Comparison of ENCODE assay signal across 10 mouse cellular contexts in the genomic region with DNA sequence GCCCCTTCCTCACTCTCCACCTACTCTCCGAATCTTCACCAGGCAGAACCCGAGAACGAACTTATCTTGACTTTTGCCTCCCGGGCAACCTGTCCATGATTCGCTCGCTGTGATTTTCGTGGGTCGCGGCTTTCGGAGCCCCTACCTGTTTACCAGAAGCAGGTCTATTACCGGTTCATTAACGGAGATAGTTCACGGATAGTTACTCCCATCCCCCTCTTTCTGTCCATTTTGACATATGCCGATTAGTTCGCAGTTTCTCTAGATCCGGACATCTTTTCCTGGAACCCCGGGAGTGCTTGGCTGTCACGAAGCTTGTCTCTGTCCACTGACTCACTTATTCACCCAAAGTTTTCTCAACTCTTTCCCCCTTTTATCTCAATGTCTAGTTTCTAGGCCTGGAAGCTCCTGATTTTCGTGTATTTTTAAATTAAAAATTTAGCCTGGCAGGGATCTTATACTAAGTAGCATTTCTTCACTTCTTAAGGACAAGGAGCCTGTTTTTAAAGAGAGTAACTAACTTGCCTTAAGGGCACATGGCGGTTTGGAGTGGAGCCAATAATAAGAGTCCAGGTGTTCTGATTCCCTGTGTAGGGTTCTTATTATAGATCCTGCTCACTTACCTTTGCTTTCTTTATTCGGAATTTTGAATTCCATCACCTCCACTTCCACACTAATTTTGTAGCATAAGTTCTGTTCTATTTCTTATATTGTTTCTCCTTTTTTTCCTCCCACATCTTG. TPM values are rescaled to one million over a fixed set of nuclear protein-coding genes. Genes with fewer than 3 reads are reported as not detected.
DNase-seq lines count a peak whose midpoint lies in the region; ATAC-seq and TF ChIP-seq lines count a peak whose summit lies in the region.
"Had no signal": no experiment of that assay in that cellular context is flagged by ENCODE, and none has a peak within 500 bp of the region (broad histone marks: within the 10 kb centered on the region; RNA-seq: fewer than 3 reads in every experiment).

No protein-coding gene starts in this region.

- intact Hi-C loops in heart, adult 2 months (cut with DNase I) = loop anchor here (1.0 to 5.0 kb wide), 2 partner anchors 59 to 219 kb away; no protein-coding TSS in a partner anchor

- H3K4me1 ChIP-seq in heart, adult 2 months (ENCODE audit: control insufficient read depth, insufficient read depth, low read length) = peaks cover 7% of the 10 kb centered on the region
- H3K4me1 ChIP-seq in ES-Bruce4 (ENCODE audit: control insufficient read depth, insufficient read depth, low read length) = peaks cover 2% of the 10 kb centered on the region
- H3K4me1 ChIP-seq in heart, embryonic 16.5 days (ENCODE audit: control insufficient read depth, insufficient read depth, low read length) = peaks cover 48% of the 10 kb centered on the region
- peaks cover 70% of the 10 kb centered on the region for H3K4me1 ChIP-seq in liver, embryonic 15.5 days (replicated peaks)

- ATAC-seq in heart, embryonic 16.5 days (replicated peaks; ENCODE audit: extremely low read depth, insufficient read depth, low FRiP score) = no peak
- ATAC-seq in liver, embryonic 15.5 days (ENCODE audit: insufficient read depth) = no peak
- ATAC-seq in activated CD4-positive, CD25-positive, alpha-beta regulatory T cell, adult 4 months = no peak
- ATAC-seq in monocyte, adult 5-6 weeks (replicated peaks; ENCODE audit: insufficient number of reproducible peaks, low FRiP score, low TSS enrichment, poor library complexity, severe bottlenecking) = no peak

- H3K79me2 ChIP-seq in heart, adult 2 months (replicated peaks; ENCODE audit: control insufficient read depth, insufficient read depth, low read length) = peaks cover 8% of the 10 kb centered on the region

- peak overlapping the region; percentile 89 for H3K27ac ChIP-seq in heart, adult 2 months
- no peak overlapping the region for H3K27ac ChIP-seq in ES-Bruce4 (ENCODE audit: insufficient read depth, low read length)
- H3K27ac ChIP-seq in heart, embryonic 16.5 days (ENCODE audit: low read length) = peak overlapping the region; percentile 93
- H3K27ac ChIP-seq in liver, embryonic 15.5 days (replicated peaks) = peak overlapping the region; percentile 85

- H3K9me3 ChIP-seq in ES-Bruce4 (replicated peaks; ENCODE audit: control insufficient read depth, insufficient read depth, low read length, poor library complexity, severe bottlenecking) = no peaks in the 10 kb centered on the region
- no peaks in the 10 kb centered on the region for H3K9me3 ChIP-seq in heart, embryonic 16.5 days (replicated peaks; ENCODE audit: control insufficient read depth, low read length)
- no peaks in the 10 kb centered on the region for H3K9me3 ChIP-seq in liver, embryonic 15.5 days (replicated peaks)

- 3% methylated on average over 21 of the region's 21 CpGs for WGBS in heart, adult 2 months
- WGBS in heart, embryonic 16.5 days = 4% methylated on average over 21 of the region's 21 CpGs
- WGBS in liver, embryonic 15.5 days (ENCODE audit: insufficient replicate concordance) = 5% methylated on average over 21 of the region's 21 CpGs

- peak overlapping the region; percentile 88 for H3K4me3 ChIP-seq in heart, adult 2 months
- peak overlapping the region; percentile 95 for H3K4me3 ChIP-seq in ES-Bruce4 (ENCODE audit: low read depth, low read length)
- peak overlapping the region; percentile 94 for H3K4me3 ChIP-seq in heart, embryonic 16.5 days (ENCODE audit: low read length)
- H3K4me3 ChIP-seq in liver, embryonic 15.5 days (replicated peaks) = peak overlapping the region; percentile 94

- no peak for DNase-seq in heart, adult 2 months
- no peak for DNase-seq in heart, postnatal 4 days
- no peak for DNase-seq in ovary, postnatal 10 days (ENCODE audit: low spot score)

- TF ChIP-seq CTCF in heart, adult 2 months (IDR thresholded peaks at IDR 0.05) = no peak
- TF ChIP-seq CTCF in ES-Bruce4 (IDR thresholded peaks at IDR 0.05; ENCODE audit: low read depth, low read length) = no peak

- no peaks in the 10 kb centered on the region for H3K27me3 ChIP-seq in heart, adult 2 months (ENCODE audit: control insufficient read depth, insufficient read depth, low read length)
- no peaks in the 10 kb centered on the region for H3K27me3 ChIP-seq in ES-Bruce4 (ENCODE audit: control insufficient read depth, insufficient read depth, low read length, poor library complexity, severe bottlenecking)
- no peaks in the 10 kb centered on the region for H3K27me3 ChIP-seq in heart, embryonic 16.5 days (ENCODE audit: control insufficient read depth, insufficient read depth, low read length)
- H3K27me3 ChIP-seq in liver, embryonic 15.5 days = no peaks in the 10 kb centered on the region
- H3K27me3 ChIP-seq: Patski had no signal

- peak overlapping the region; percentile 88 for H3K9ac ChIP-seq in heart, adult 2 months (ENCODE audit: low read depth, low read length)
- H3K9ac ChIP-seq in ES-Bruce4 (ENCODE audit: low read depth, poor library complexity, severe bottlenecking) = peak overlapping the region; percentile 78
- peak overlapping the region; percentile 95 for H3K9ac ChIP-seq in heart, embryonic 16.5 days (ENCODE audit: low read length)
- peak overlapping the region; percentile 86 for H3K9ac ChIP-seq in liver, embryonic 15.5 days

- peaks cover 26% of the 10 kb centered on the region for H3K36me3 ChIP-seq in heart, adult 2 months (ENCODE audit: control insufficient read depth, insufficient read depth, low read length)
- peaks cover 28% of the 10 kb centered on the region for H3K36me3 ChIP-seq in ES-Bruce4 (ENCODE audit: control insufficient read depth, insufficient read depth, low read length, poor library complexity, severe bottlenecking)
- H3K36me3 ChIP-seq in heart, embryonic 16.5 days (ENCODE audit: control insufficient read depth, insufficient read depth) = no peaks in the 10 kb centered on the region
- H3K36me3 ChIP-seq in liver, embryonic 15.5 days (replicated peaks) = peaks cover 5% of the 10 kb centered on the region; the same call in 1 of the 2 replicates

- peak overlapping the region; percentile 72 for H3K4me2 ChIP-seq in heart, embryonic 16.5 days (ENCODE audit: low read depth, low read length)
- H3K4me2 ChIP-seq in liver, embryonic 15.5 days = peak overlapping the region; percentile 97

- no peak for TF ChIP-seq EP300 in heart, adult 2 months (IDR thresholded peaks at IDR 0.05; ENCODE audit: insufficient read depth, low read depth, low read length)
- no peak for TF ChIP-seq EP300 in ES-Bruce4 (IDR thresholded peaks at IDR 0.05; ENCODE audit: insufficient read depth, low read depth, low read length)

- no peak for TF ChIP-seq POLR2A in heart, adult 2 months (IDR thresholded peaks at IDR 0.05; ENCODE audit: insufficient read depth, low read depth, low read length)
- no peak for TF ChIP-seq POLR2A in ES-Bruce4 (IDR thresholded peaks at IDR 0.05; ENCODE audit: insufficient read depth, low read length)

RNA-seq across cellular contexts. Expression of a gene that starts 6.0 kb away (rescaled TPM):
- total RNA-seq in heart, adult 2 months (2021) = 10 to 100 TPM; 62.4 to 74.1 TPM
- 39.9 and 44.9 TPM in 2 replicates for polyA plus RNA-seq in heart, adult 2 months (2012; rRNA removed)
- 100 to 1,000 TPM; 118 to 128 TPM for total RNA-seq in heart, postnatal 4 days (2021)
- polyA plus RNA-seq in ES-Bruce4 (2011; ENCODE audit: insufficient read depth, insufficient read length, low read depth, missing spikeins) = 155 and 160 TPM in 2 replicates
- 81.8 and 83.7 TPM in 2 replicates for polyA plus RNA-seq in heart, embryonic 16.5 days (2015; fragmentation: Nextera tagmentation; extraction: Ambion mirVana)
- polyA plus RNA-seq in liver, embryonic 15.5 days (2015; fragmentation: Nextera tagmentation; extraction: Ambion mirVana) = 51.1 and 55.3 TPM in 2 replicates
- polyA plus RNA-seq in activated CD4-positive, CD25-positive, alpha-beta regulatory T cell, adult 4 months (2017; shearing (Covaris generic)) = 10 to 100 TPM; 48.2 to 54.6 TPM
- 110 to 122 TPM (median 119 TPM) in 3 replicates for total RNA-seq in monocyte, adult 5-6 weeks (2017)

RNA-seq across cellular contexts. Expression of a gene that starts 31.8 kb away (rescaled TPM):
- not detected for total RNA-seq in heart, adult 2 months (2021)
- polyA plus RNA-seq in heart, adult 2 months (2012; rRNA removed) = not detected in 2 replicates
- not detected for total RNA-seq in heart, postnatal 4 days (2021)
- not detected in 2 replicates for polyA plus RNA-seq in ES-Bruce4 (2011; ENCODE audit: insufficient read depth, insufficient read length, low read depth, missing spikeins)
- not detected in 2 replicates for polyA plus RNA-seq in heart, embryonic 16.5 days (2015; fragmentation: Nextera tagmentation; extraction: Ambion mirVana)
- not detected in 2 replicates for polyA plus RNA-seq in liver, embryonic 15.5 days (2015; fragmentation: Nextera tagmentation; extraction: Ambion mirVana)
- polyA plus RNA-seq in activated CD4-positive, CD25-positive, alpha-beta regulatory T cell, adult 4 months (2017; shearing (Covaris generic)) = not detected
- not detected in 3 replicates for total RNA-seq in monocyte, adult 5-6 weeks (2017)
- total RNA-seq: neutrophil, adult 5-6 weeks had no signal
- polyA plus RNA-seq: Patski had no signal

RNA-seq across cellular contexts. Expression of a gene that starts 52.7 kb away (rescaled TPM):
- 1 to 10 TPM; 8.4 to 9.8 TPM for total RNA-seq in heart, adult 2 months (2021)
- 3.2 and 3.6 TPM in 2 replicates for polyA plus RNA-seq in heart, adult 2 months (2012; rRNA removed)
- total RNA-seq in heart, postnatal 4 days (2021) = 1 to 10 TPM; 8.6 TPM
- polyA plus RNA-seq in ES-Bruce4 (2011; ENCODE audit: insufficient read depth, insufficient read length, low read depth, missing spikeins) = 9.2 and 10.2 TPM in 2 replicates
- 6.3 and 7.4 TPM in 2 replicates for polyA plus RNA-seq in heart, embryonic 16.5 days (2015; fragmentation: Nextera tagmentation; extraction: Ambion mirVana)
- polyA plus RNA-seq in liver, embryonic 15.5 days (2015; fragmentation: Nextera tagmentation; extraction: Ambion mirVana) = 3.6 TPM in 2 replicates
- 1 to 10 TPM; 5.9 to 8.0 TPM for polyA plus RNA-seq in activated CD4-positive, CD25-positive, alpha-beta regulatory T cell, adult 4 months (2017; shearing (Covaris generic))
- total RNA-seq in monocyte, adult 5-6 weeks (2017) = 19.5 to 31.0 TPM (median 23.3 TPM) in 3 replicates

RNA-seq across cellular contexts. Expression of a gene that starts 53.3 kb away (rescaled TPM):
- not detected for total RNA-seq in heart, adult 2 months (2021)
- polyA plus RNA-seq in heart, adult 2 months (2012; rRNA removed) = 0.20 TPM in 1 of 2 replicates, not detected in the other
- not detected for total RNA-seq in heart, postnatal 4 days (2021)
- polyA plus RNA-seq in ES-Bruce4 (2011; ENCODE audit: insufficient read depth, insufficient read length, low read depth, missing spikeins) = not detected in 2 replicates
- polyA plus RNA-seq in heart, embryonic 16.5 days (2015; fragmentation: Nextera tagmentation; extraction: Ambion mirVana) = not detected in 2 replicates
- polyA plus RNA-seq in liver, embryonic 15.5 days (2015; fragmentation: Nextera tagmentation; extraction: Ambion mirVana) = 0.32 and 0.70 TPM in 2 replicates
- not detected for polyA plus RNA-seq in activated CD4-positive, CD25-positive, alpha-beta regulatory T cell, adult 4 months (2017; shearing (Covaris generic))
- total RNA-seq in monocyte, adult 5-6 weeks (2017) = not detected in 3 replicates
- polyA plus RNA-seq: Patski had no signal

RNA-seq across cellular contexts. Expression of a gene that starts 57.6 kb away (rescaled TPM):
- 100 to 1,000 TPM; 150 to 162 TPM for total RNA-seq in heart, adult 2 months (2021)
- polyA plus RNA-seq in heart, adult 2 months (2012; rRNA removed) = 239 and 248 TPM in 2 replicates
- 100 to 1,000 TPM; 199 to 205 TPM for total RNA-seq in heart, postnatal 4 days (2021)
- polyA plus RNA-seq in ES-Bruce4 (2011; ENCODE audit: insufficient read depth, insufficient read length, low read depth, missing spikeins) = 128 and 130 TPM in 2 replicates
- 231 and 247 TPM in 2 replicates for polyA plus RNA-seq in heart, embryonic 16.5 days (2015; fragmentation: Nextera tagmentation; extraction: Ambion mirVana)
- 406 and 425 TPM in 2 replicates for polyA plus RNA-seq in liver, embryonic 15.5 days (2015; fragmentation: Nextera tagmentation; extraction: Ambion mirVana)
- 10 to 100 TPM; 57.7 to 57.8 TPM for polyA plus RNA-seq in activated CD4-positive, CD25-positive, alpha-beta regulatory T cell, adult 4 months (2017; shearing (Covaris generic))
- 29.5 to 45.0 TPM (median 41.6 TPM) in 3 replicates for total RNA-seq in monocyte, adult 5-6 weeks (2017)
